Mouse (Mus musculus): ENCODE data around the gene Gm21294. TPM values are rescaled to one million over a fixed set of nuclear protein-coding genes. Genes with fewer than 3 reads are reported as not detected.

The Gm21294 gene
- total RNA-seq (2023) = not detected

DNA sequence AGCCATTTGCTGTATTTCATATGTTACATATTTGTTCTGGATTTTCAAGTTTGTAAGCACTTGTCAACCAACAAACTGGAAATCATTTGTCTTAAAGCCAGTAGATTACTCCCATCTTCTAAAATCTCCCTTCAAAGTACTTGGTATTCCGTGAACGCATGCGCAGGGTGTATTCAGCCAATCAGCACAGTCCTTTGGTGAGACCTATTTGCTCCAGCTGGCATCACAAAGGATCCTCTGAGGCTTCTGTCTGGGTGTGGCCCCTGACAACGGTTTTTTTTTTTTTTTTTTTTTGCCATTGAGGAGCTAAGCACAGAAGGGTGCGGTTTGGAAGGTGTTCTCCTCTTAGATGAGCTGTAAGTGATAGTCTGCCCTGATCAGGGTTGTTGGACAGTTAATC, at the start of gene Gm21294:
Gene Gm21294 (plus strand): TSS at position 301 of the 400 bp plus-strand sequence.

